Mouse (Mus musculus): ENCODE results near the gene Trmt10a.

- TF ChIP-seq CTCF (IDR thresholded peaks at IDR 0.05; ENCODE audit: low read depth, low read length) (no peak), POLR2A (IDR thresholded peaks at IDR 0.05; ENCODE audit: borderline replicate concordance, low read depth, low read length) (no peak)
These were observed 40.1 kb downstream of the Trmt10a start for GRCm38 (mm10) chr3:138183371-138183770.

Data from bone marrow macrophage, adult 2 months (primary cell).